Mouse (Mus musculus) cerebellum, adult 18-20 months (tissue): ENCODE results near the gene Pdyn.

Experiments
- DNase-seq, 2 experiments: peaks; one replicate each; pipeline ENCODE4 v3.0.0; 2021

Gene Pdyn

GRCm38 (mm10) chr2:129699484-129700158 lies at the start of gene Pdyn:
Pdyn (minus strand) TSS chr2:129699844.
- no peak for DNase-seq

- DNase-seq = no peak
Observed at GRCm38 (mm10) chr2:129742016-129742415, 42.4 kb upstream of the Pdyn start.

- DNase-seq = no peak
Observed at GRCm38 (mm10) chr2:129740515-129740914, 40.9 kb upstream of the Pdyn start.

GRCm38 (mm10) chr2:129734031-129734430 lies 34.4 kb upstream of the Pdyn start:
- no peak for DNase-seq

- no peak for DNase-seq
Observed at GRCm38 (mm10) chr2:129729681-129730080, 30.0 kb upstream of the Pdyn start.

GRCm38 (mm10) chr2:129715671-129716070 lies 16.0 kb upstream of the Pdyn start:
- no peak for DNase-seq

- no peak for DNase-seq
Observed at GRCm38 (mm10) chr2:129713026-129713544, 13.4 kb upstream of the Pdyn start.

- peak; percentile 54 to 62 for DNase-seq
Observed at GRCm38 (mm10) chr2:129696059-129696458, 3.6 kb downstream of the Pdyn start.

- no peak for DNase-seq
Observed at GRCm38 (mm10) chr2:129694303-129694702, 5.3 kb downstream of the Pdyn start.

- DNase-seq = no peak
Observed at GRCm38 (mm10) chr2:129692694-129693093, 7.0 kb downstream of the Pdyn start.

GRCm38 (mm10) chr2:129689694-129690093 lies 9.9 kb downstream of the Pdyn start:
- no peak for DNase-seq

GRCm38 (mm10) chr2:129688036-129688625 lies 11.5 kb downstream of the Pdyn start:
- peak in 1 of 2 experiments; percentile 10 for DNase-seq

- no peak for DNase-seq
Observed at GRCm38 (mm10) chr2:129686908-129687307, 12.7 kb downstream of the Pdyn start.

GRCm38 (mm10) chr2:129684014-129684413 lies 15.6 kb downstream of the Pdyn start:
- no peak for DNase-seq

- no peak for DNase-seq
Observed at GRCm38 (mm10) chr2:129680236-129680635, 19.4 kb downstream of the Pdyn start.

GRCm38 (mm10) chr2:129679066-129679465 lies 20.6 kb downstream of the Pdyn start:
- no peak for DNase-seq

GRCm38 (mm10) chr2:129677664-129678063 lies 22.0 kb downstream of the Pdyn start:
- no peak for DNase-seq

- peak; percentile 84 to 90 for DNase-seq
Observed at GRCm38 (mm10) chr2:129674935-129675634, 24.6 kb downstream of the Pdyn start.

- DNase-seq = no peak
Observed at GRCm38 (mm10) chr2:129671911-129672310, 27.7 kb downstream of the Pdyn start.

GRCm38 (mm10) chr2:129662484-129662883 lies 37.2 kb downstream of the Pdyn start:
- no peak for DNase-seq

- DNase-seq = peak; percentile 29 to 31
Observed at GRCm38 (mm10) chr2:129660020-129660419, 39.6 kb downstream of the Pdyn start.

- DNase-seq = no peak
Observed at GRCm38 (mm10) chr2:129658796-129659195, 40.8 kb downstream of the Pdyn start.

GRCm38 (mm10) chr2:129655033-129655432 lies 44.6 kb downstream of the Pdyn start:
- DNase-seq = no peak
